Mouse (Mus musculus) Patski (cell line): ENCODE data around the gene Sdhc. TPM values are rescaled to one million over a fixed set of nuclear protein-coding genes. Genes with fewer than 3 reads are reported as not detected.
"Not testable (repeated sequence)": the region's sequence is repeated elsewhere in the genome, so short reads cannot be mapped to it uniquely, and the experiment has no call there.

Experiments
- ATAC-seq: fragments of 100-300 bp; one replicate; pipeline ENCODE4 v1.8.0; 2021
- CTCF ChIA-PET: fragments of 350-600 bp; sonication (Branson Sonifier 250); formaldehyde crosslinking; loops from one replicate; lab custom pipeline; 2022; ENCODE audit warnings: inconsistent platforms; lab: Charles Lee
- POLR2A ChIA-PET: fragments of 350-600 bp; sonication (Branson Sonifier 250); formaldehyde crosslinking; loops from one replicate; lab custom pipeline; 2022; ENCODE audit warnings: antibody characterized with exemption, inconsistent platforms; lab: Charles Lee
- DNase-seq: peaks from one replicate; pipeline ENCODE4 v3.0.0-alpha.2; 2011; ENCODE audit warnings: low read depth, low spot score
- H3K27me3 ChIP-seq: fragments of 371-371 bp; one replicate; pipeline ENCODE4 v1.5.1; 2021
- CTCF ChIP-seq: fragments of 100-300 bp; IDR thresholded peaks from one replicate; pipeline ENCODE4 v1.5.1; 2021
- in situ Hi-C: fragments of 300-500 bp; cut with MboI; formaldehyde crosslinking; loops from 3 replicates; pipeline ENCODE4 v1.11.1; 2018; ENCODE audit warnings: low pct_unique_long_range_greater_than_20kb, mixed read lengths
- polyA plus RNA-seq: library from polyadenylated mRNA; unstranded; gene quantifications from one replicate; pipeline ENCODE4 v1.2.3, GENCODE M21; 2021

Gene Sdhc
- polyA plus RNA-seq, 1 experiment from 2014 or later: 445 TPM

DNA sequence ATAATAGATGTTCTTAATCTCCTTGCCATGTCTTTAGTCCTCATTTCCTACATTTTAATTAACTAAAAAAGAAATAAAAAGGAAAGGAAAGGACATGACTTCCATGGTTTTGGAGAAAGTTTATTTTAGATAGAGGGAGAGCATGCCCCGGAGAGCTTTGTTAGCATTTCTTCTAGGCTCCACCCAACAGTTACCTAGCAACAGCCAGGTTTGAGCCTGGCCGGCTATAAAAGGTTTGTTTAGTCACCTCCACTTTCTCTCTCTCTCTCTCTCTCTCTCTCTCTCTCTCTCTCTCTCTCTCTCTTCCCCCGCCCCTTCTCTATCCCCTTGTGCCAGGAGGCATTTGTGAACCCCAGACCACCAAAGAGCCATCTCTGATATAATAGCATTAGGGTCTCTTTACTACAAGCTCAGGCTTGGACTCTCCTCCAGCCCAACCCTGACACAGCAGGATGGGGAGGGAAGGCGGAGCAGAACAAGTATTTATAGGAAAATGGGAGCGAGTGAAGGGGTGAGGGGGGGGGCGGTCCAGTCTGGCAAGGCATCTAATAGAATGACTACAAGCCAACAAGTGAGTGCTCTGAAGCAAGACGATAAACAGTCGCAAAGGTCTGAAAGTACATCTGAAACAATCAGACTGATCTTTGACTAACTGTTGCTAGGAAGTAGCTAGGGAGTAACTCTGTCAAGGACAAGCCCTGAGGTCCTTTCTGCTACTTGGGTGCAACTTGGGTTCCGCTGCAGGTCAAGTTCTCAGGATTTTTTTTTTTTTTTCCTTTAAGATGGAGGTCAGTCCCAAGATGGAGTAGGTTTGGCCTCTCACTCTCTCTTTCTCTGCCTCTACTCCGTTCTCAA, 54.1 kb downstream of the Sdhc start:
- DNase-seq: no peak
- no peak for ATAC-seq
- POLR2A ChIA-PET: no interaction called here
- CTCF ChIA-PET: interaction anchor here (2.9 kb wide), 1 partner anchor 15 kb away, joined by 7 read pairs; no protein-coding TSS in a partner anchor
- no peaks in the 10 kb centered on the region for H3K27me3 ChIP-seq
- TF ChIP-seq CTCF: no peak
- in situ Hi-C loops: no loop called here

DNA sequence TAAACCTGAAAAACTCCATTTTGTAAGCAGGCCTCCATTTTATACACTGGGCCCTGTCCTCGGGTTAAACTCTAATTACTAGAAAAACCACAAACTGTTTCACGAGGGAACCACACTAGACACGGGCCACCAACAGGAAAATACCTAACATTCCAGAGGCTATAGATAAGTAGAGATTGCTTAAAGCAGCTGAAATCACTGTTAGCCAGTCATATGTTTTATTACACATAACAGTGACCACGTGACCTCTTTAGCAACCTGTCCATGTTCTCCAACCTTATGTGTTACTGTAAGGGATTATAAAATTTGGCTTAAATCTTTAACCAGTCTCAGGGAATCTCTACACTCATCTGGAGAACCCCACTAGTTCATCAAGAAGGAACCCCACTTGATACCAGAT, 56.0 kb downstream of the Sdhc start:
- in situ Hi-C loops: no loop called here
- peak; percentile 68 for ATAC-seq

DNA sequence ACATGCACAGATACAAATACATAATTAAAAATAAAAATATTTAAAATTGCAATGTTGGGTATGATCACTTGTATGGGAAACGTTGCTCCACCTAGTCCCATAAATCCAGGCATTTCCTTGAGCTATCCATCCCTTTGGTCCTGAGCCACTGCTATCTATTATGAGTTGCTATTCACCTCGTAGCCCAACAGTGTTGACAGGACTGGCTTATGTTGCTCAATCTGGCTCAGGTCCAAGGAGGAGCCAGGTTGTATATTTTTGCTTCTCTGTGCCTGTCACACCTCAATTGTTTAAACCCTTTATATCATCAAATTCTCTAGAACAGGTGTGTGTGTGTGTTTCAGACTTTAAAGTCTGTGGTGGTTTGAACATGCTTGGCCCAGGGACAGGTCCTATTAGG, 59.6 kb downstream of the Sdhc start:
- POLR2A ChIA-PET: interaction anchor here (0.6 kb wide), 1 partner anchor 261 kb away, joined by 3 read pairs; no protein-coding TSS in a partner anchor
- in situ Hi-C loops: no loop called here
- CTCF ChIA-PET: no interaction called here

More for the DNA sequence above, 56.0 kb downstream of the Sdhc start:
- ChIA-PET CTCF (interaction anchor here (1.5 kb wide), 1 partner anchor 17 kb away, joined by 4 read pairs; no protein-coding TSS in a partner anchor), POLR2A (no interaction called here)
- H3K27me3 ChIP-seq: no peaks in the 10 kb centered on the region
- TF ChIP-seq CTCF: no peak
- no peak for DNase-seq

GRCm38 (mm10) chr1:171089891-171090290, 60.5 kb downstream of the Sdhc start:
- no peaks in the 10 kb centered on the region for H3K27me3 ChIP-seq
- in situ Hi-C loops: no loop called here
- CTCF ChIA-PET: no interaction called here
- POLR2A ChIA-PET: no interaction called here
- DNase-seq (no peak), ATAC-seq (no peak)
- no peak for TF ChIP-seq CTCF

More for the DNA sequence above, 59.6 kb downstream of the Sdhc start:
- DNase-seq: no peak
- ATAC-seq: no peak
- TF ChIP-seq CTCF: no peak
- no peaks in the 10 kb centered on the region for H3K27me3 ChIP-seq

DNA sequence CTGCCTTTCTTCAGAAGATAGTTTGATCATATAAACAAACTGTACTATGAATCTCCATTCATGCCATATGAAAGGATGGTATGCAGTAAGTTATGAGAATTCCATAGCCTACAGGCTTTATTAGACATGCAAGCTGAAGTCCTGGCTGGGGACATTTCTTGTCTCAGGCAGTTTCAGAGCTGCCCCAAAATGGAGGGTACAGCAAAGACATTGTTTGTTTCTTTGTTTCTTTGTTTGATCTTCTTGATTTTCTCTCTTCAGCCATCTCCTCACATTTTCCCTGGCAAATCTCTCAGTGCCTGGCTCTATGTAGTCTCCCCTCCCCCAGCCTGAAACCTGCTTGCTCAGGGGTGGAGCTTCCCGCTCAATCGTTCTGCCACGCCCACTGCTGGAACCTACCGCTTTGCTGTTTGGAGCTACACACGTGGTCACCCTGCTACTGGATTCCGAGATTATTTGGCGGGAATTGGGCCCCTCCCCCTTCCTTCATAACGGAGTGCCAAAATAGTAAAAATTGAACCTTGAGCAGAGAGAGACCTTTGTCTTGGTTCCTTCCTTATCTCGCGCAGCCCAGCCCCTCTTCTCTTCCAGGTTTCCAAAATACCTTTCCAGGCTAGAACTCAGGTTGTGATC, 62.0 kb downstream of the Sdhc start:
- POLR2A ChIA-PET: interaction anchor here (0.7 kb wide), 1 partner anchor 68 kb away, joined by 3 read pairs; no protein-coding TSS in a partner anchor
- ATAC-seq, H3K27me3 ChIP-seq, DNase-seq, in situ Hi-C loops, CTCF ChIA-PET: not testable (repeated sequence)

GRCm38 (mm10) chr1:171085718-171086117, 64.7 kb downstream of the Sdhc start:
- POLR2A ChIA-PET: no interaction called here

GRCm38 (mm10) chr1:171081512-171082231, 68.7 kb downstream of the Sdhc start:
- POLR2A ChIA-PET, CTCF ChIA-PET, DNase-seq, in situ Hi-C loops, H3K27me3 ChIP-seq: not testable (repeated sequence)
- ATAC-seq: peak; percentile 2

More at GRCm38 (mm10) chr1:171085718-171086117, 64.7 kb downstream of the Sdhc start:
- DNase-seq: no peak
- no peaks in the 10 kb centered on the region for H3K27me3 ChIP-seq
- CTCF ChIA-PET: no interaction called here
- no peak for ATAC-seq
- in situ Hi-C loops: no loop called here
- no peak for TF ChIP-seq CTCF

- H3K27me3 ChIP-seq, DNase-seq, in situ Hi-C loops, CTCF ChIA-PET, POLR2A ChIA-PET: not testable (repeated sequence)
- ATAC-seq: peak; percentile 2
Observed at GRCm38 (mm10) chr1:171079825-171080224, 70.6 kb downstream of the Sdhc start.

DNA sequence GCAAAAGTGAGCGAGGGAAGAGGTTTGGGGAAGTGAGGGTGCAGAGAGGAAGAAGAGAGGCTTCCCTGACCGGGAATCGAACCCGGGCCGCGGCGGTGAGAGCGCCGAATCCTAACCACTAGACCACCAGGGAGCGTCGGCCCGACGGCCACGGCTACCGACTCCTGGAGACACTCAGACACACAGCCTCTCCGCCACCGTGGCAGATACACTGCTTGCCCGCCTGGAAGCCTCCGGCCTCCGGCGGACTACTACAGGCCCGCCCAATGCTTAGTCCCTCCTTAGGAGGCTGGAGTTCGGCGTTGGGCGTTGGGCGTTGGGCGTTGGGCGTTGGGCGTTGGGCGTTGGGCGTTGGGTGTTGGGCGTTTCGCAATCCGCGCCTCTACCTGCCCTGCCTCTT, 71.1 kb downstream of the Sdhc start:
- H3K27me3 ChIP-seq, CTCF ChIA-PET, POLR2A ChIA-PET, DNase-seq, in situ Hi-C loops, ATAC-seq: not testable (repeated sequence)

GRCm38 (mm10) chr1:171078419-171078818, 72.0 kb downstream of the Sdhc start:
- POLR2A ChIA-PET, CTCF ChIA-PET, DNase-seq, ATAC-seq, in situ Hi-C loops, H3K27me3 ChIP-seq: not testable (repeated sequence)

- POLR2A ChIA-PET, H3K27me3 ChIP-seq, DNase-seq, in situ Hi-C loops, CTCF ChIA-PET: not testable (repeated sequence)
- peak; percentile 7 for ATAC-seq
Observed at GRCm38 (mm10) chr1:171077955-171078354, 72.4 kb downstream of the Sdhc start.

GRCm38 (mm10) chr1:171077192-171077591, 73.2 kb downstream of the Sdhc start:
- POLR2A ChIA-PET, in situ Hi-C loops, CTCF ChIA-PET: not testable (repeated sequence)

More at GRCm38 (mm10) chr1:171077192-171077591, 73.2 kb downstream of the Sdhc start:
- not testable (repeated sequence) for DNase-seq, H3K27me3 ChIP-seq, ATAC-seq
